Mouse (Mus musculus): ENCODE data around the gene Mindy1. TPM values are rescaled to one million over a fixed set of nuclear protein-coding genes. Genes with fewer than 3 reads are reported as not detected.
A peak's percentile ranks its signal among the peaks of the same experiment; 100 is the strongest.

Mindy1 gene
- polyA plus RNA-seq, 1 experiment, result 33.3 TPM

DNA sequence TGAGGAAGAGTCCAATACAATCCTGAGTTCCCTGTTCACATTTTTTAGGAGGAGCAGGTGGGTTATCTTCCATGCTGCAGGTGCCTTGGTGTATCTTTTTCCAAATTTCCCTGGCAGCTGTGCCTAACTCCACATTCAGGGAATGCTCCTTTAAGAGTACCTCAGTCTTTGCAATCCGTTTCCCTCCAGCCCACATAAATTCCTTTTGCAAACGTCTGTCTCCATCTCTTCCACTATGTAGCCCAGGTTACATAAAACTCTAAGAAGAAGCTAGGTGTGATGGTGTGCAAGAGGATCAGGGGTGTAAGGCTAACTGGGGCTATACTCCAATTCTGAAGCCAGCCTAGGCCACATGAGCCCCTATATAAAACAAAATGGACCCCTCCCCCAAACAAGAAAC lies 38.1 kb upstream of the Mindy1 start:
- Histone ChIP-seq H3K27me3 (ENCODE audit: control insufficient read depth, insufficient read depth, insufficient read length) (no peaks in the 10 kb centered on the region), H3K4me3 (no peak overlapping the region), H3ac (ENCODE audit: control insufficient read depth, insufficient read length) (no peak overlapping the region), H3K4me2 (ENCODE audit: low read depth) (no peak overlapping the region), H3K36me3 (ENCODE audit: control insufficient read depth, insufficient read depth) (peaks cover 7% of the 10 kb centered on the region), H3K79me2 (ENCODE audit: control insufficient read depth, insufficient read depth) (no peaks in the 10 kb centered on the region)
- TF ChIP-seq SRF (IDR thresholded peaks at IDR 0.05; ENCODE audit: control insufficient read depth, insufficient read length, low read depth) (no peak), CEBPB (IDR thresholded peaks at IDR 0.05; ENCODE audit: insufficient read depth, poor library complexity, severe bottlenecking) (no peak), POLR2AphosphoS2 (IDR thresholded peaks at IDR 0.05; ENCODE audit: insufficient read length, low read depth) (no peak), E2F4 (IDR thresholded peaks at IDR 0.05; ENCODE audit: insufficient read depth) (no peak), REST (IDR thresholded peaks at IDR 0.05; ENCODE audit: insufficient read depth, insufficient read length) (no peak), TCF12 (IDR thresholded peaks at IDR 0.05; ENCODE audit: insufficient read depth, poor library complexity, severe bottlenecking) (no peak), USF1 (IDR thresholded peaks at IDR 0.05; ENCODE audit: low read depth) (no peak), MYOD1 (IDR thresholded peaks at IDR 0.05; ENCODE audit: control insufficient read depth in 1 of 3, insufficient read length in 2 of 3, low read depth in 2 of 3) (no peak), MYOG (IDR thresholded peaks at IDR 0.05; ENCODE audit: control insufficient read depth in 1 of 3, insufficient read depth in 1 of 3, insufficient read length in 2 of 3, low read depth in 2 of 3) (no peak), MAX (IDR thresholded peaks at IDR 0.05; ENCODE audit: low read depth) (no peak), TCF3 (IDR thresholded peaks at IDR 0.05; ENCODE audit: insufficient read length, low read depth) (no peak), POLR2A (IDR thresholded peaks at IDR 0.05; ENCODE audit: insufficient read length, low read depth) (no peak)

DNA sequence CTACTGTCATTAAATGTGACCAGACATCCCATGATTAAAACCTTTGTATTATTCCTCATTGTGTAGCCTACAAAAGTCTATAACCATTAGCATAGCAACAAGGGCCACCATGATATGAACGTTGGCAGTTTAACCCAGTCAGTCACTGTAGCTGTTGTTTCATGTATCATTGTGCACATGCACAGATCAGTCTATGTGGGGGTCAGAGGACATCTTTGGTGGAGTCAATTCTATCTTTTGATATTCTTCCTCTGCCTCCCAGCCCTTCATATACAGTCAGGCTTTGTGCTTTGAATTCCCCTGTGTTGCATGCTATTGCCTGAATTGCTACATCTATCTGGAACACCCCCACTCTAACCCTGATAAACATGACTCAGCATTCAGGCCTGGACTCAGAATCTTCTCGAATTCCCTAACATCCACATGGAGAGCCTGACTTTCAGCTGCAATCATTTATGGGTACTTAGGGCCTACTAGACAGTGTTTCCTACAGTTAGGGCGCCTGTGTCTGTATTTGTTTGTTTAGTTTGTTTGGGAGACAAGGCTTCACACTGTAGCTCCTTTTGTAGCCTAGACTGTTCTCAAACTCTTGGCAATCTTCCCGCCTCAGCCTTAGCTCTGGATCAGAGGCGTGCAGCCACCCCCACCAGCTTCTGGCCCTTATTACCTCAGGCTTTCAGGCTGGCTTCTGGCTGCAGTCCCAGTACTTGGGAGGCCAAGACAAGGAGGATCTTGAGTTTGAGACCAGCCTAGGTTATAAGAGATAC lies 34.5 kb upstream of the Mindy1 start:
- no peak for TF ChIP-seq MAX (IDR thresholded peaks at IDR 0.05; ENCODE audit: low read depth)
- TF ChIP-seq REST (IDR thresholded peaks at IDR 0.05; ENCODE audit: insufficient read depth, insufficient read length), result no peak
- TF ChIP-seq MYOD1 (IDR thresholded peaks at IDR 0.05; ENCODE audit: control insufficient read depth in 1 of 3, insufficient read length in 2 of 3, low read depth in 2 of 3), result no peak
- TF ChIP-seq CEBPB (IDR thresholded peaks at IDR 0.05; ENCODE audit: insufficient read depth, poor library complexity, severe bottlenecking), result peak; percentile 84
- no peak for TF ChIP-seq E2F4 (IDR thresholded peaks at IDR 0.05; ENCODE audit: insufficient read depth)
- no peak overlapping the region for H3ac ChIP-seq (ENCODE audit: control insufficient read depth, insufficient read length)
- no peaks in the 10 kb centered on the region for H3K27me3 ChIP-seq (ENCODE audit: control insufficient read depth, insufficient read depth, insufficient read length)
- H3K4me2 ChIP-seq (ENCODE audit: low read depth), result no peak overlapping the region
- H3K36me3 ChIP-seq (ENCODE audit: control insufficient read depth, insufficient read depth), result peaks cover 5% of the 10 kb centered on the region
- no peak overlapping the region for H3K4me3 ChIP-seq
- no peaks in the 10 kb centered on the region for H3K79me2 ChIP-seq (ENCODE audit: control insufficient read depth, insufficient read depth)

DNA sequence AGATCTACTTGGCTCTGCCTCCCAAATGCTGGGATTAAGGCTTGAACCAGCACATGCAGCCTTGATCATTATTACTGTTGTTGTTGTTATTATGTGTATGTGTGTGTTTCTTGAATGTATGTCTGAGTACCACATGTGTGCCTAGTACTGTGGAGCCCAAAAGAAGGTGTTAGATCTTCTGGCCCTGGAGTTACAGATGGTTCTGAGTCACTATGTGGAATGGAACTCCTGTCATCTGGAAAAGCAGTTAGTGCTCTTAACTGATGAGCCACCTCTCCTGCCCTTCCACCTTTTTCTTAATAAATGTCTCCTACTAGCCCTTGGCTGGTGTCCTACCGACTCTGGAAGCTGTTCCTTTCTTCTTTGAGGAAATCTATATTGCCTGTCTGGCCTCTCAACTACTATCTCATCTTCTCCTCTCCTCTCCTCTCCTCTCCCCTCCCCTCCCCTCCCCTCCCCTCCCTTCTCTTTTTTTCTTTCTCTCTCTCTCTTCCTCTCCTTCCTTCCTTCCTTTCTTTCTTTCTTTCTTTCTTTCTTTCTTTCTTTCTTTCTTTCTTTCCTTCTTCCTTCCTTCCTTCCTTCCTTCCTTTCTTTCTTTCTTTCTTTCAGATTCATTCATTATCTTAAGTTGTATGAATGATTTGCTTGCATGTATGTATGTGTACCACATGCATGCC lies 33.3 kb upstream of the Mindy1 start:
- peaks cover 5% of the 10 kb centered on the region for H3K36me3 ChIP-seq (ENCODE audit: control insufficient read depth, insufficient read depth)
- H3ac ChIP-seq (ENCODE audit: control insufficient read depth, insufficient read length), result no peak overlapping the region
- no peaks in the 10 kb centered on the region for H3K27me3 ChIP-seq (ENCODE audit: control insufficient read depth, insufficient read depth, insufficient read length)
- H3K79me2 ChIP-seq (ENCODE audit: control insufficient read depth, insufficient read depth), result no peaks in the 10 kb centered on the region
- no peak overlapping the region for H3K4me3 ChIP-seq
- no peak overlapping the region for H3K4me2 ChIP-seq (ENCODE audit: low read depth)
- TF ChIP-seq POLR2AphosphoS2 (IDR thresholded peaks at IDR 0.05; ENCODE audit: insufficient read length, low read depth), result no peak
- no peak for TF ChIP-seq POLR2A (IDR thresholded peaks at IDR 0.05; ENCODE audit: insufficient read length, low read depth)
- no peak for TF ChIP-seq MAX (IDR thresholded peaks at IDR 0.05; ENCODE audit: low read depth)
- no peak for TF ChIP-seq TCF12 (IDR thresholded peaks at IDR 0.05; ENCODE audit: insufficient read depth, poor library complexity, severe bottlenecking)
- TF ChIP-seq MYOG (IDR thresholded peaks at IDR 0.05; ENCODE audit: control insufficient read depth in 1 of 3, insufficient read depth in 1 of 3, insufficient read length in 2 of 3, low read depth in 2 of 3), result no peak
- no peak for TF ChIP-seq TCF3 (IDR thresholded peaks at IDR 0.05; ENCODE audit: insufficient read length, low read depth)
- no peak for TF ChIP-seq CEBPB (IDR thresholded peaks at IDR 0.05; ENCODE audit: insufficient read depth, poor library complexity, severe bottlenecking)
- no peak for TF ChIP-seq E2F4 (IDR thresholded peaks at IDR 0.05; ENCODE audit: insufficient read depth)
- TF ChIP-seq USF1 (IDR thresholded peaks at IDR 0.05; ENCODE audit: low read depth), result no peak
- no peak for TF ChIP-seq SRF (IDR thresholded peaks at IDR 0.05; ENCODE audit: control insufficient read depth, insufficient read length, low read depth)
- no peak for TF ChIP-seq REST (IDR thresholded peaks at IDR 0.05; ENCODE audit: insufficient read depth, insufficient read length)
- TF ChIP-seq MYOD1 (IDR thresholded peaks at IDR 0.05; ENCODE audit: control insufficient read depth in 1 of 3, insufficient read length in 2 of 3, low read depth in 2 of 3), result no peak

DNA sequence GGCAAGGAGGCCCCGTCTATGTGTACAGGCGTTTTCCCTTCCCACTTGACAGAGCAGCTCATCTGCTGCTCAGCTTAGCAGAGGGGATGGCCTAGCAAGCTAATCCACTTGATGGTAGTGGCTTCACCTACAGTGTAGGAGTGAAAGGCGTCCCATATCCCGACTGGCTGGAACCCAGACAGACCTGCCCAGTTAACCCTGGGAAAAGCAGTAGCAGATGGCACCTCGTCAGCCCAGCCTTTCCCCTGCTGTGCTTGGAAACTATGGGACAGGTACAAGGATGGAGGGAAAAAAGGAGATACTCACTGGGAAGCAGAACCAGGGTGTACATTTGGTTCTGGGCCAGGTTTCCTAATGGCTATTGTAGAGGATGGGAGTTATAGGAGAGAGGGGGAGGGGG lies 30.8 kb upstream of the Mindy1 start:
- Histone ChIP-seq H3K36me3 (ENCODE audit: control insufficient read depth, insufficient read depth) (peaks cover 12% of the 10 kb centered on the region), H3K4me3 (no peak overlapping the region), H3K4me2 (ENCODE audit: low read depth) (no peak overlapping the region), H3K79me2 (ENCODE audit: control insufficient read depth, insufficient read depth) (no peaks in the 10 kb centered on the region), H3ac (ENCODE audit: control insufficient read depth, insufficient read length) (no peak overlapping the region), H3K27me3 (ENCODE audit: control insufficient read depth, insufficient read depth, insufficient read length) (no peaks in the 10 kb centered on the region)
- no peak for TF ChIP-seq CEBPB (IDR thresholded peaks at IDR 0.05; ENCODE audit: insufficient read depth, poor library complexity, severe bottlenecking)
- TF ChIP-seq MAX (IDR thresholded peaks at IDR 0.05; ENCODE audit: low read depth), result no peak
- no peak for TF ChIP-seq E2F4 (IDR thresholded peaks at IDR 0.05; ENCODE audit: insufficient read depth)
- no peak for TF ChIP-seq MYOG (IDR thresholded peaks at IDR 0.05; ENCODE audit: control insufficient read depth in 1 of 3, insufficient read depth in 1 of 3, insufficient read length in 2 of 3, low read depth in 2 of 3)
- no peak for TF ChIP-seq USF1 (IDR thresholded peaks at IDR 0.05; ENCODE audit: low read depth)
- TF ChIP-seq TCF3 (IDR thresholded peaks at IDR 0.05; ENCODE audit: insufficient read length, low read depth), result no peak
- no peak for TF ChIP-seq TCF12 (IDR thresholded peaks at IDR 0.05; ENCODE audit: insufficient read depth, poor library complexity, severe bottlenecking)
- no peak for TF ChIP-seq SRF (IDR thresholded peaks at IDR 0.05; ENCODE audit: control insufficient read depth, insufficient read length, low read depth)
- TF ChIP-seq MYOD1 (IDR thresholded peaks at IDR 0.05; ENCODE audit: control insufficient read depth in 1 of 3, insufficient read length in 2 of 3, low read depth in 2 of 3), result no peak
- TF ChIP-seq POLR2A (IDR thresholded peaks at IDR 0.05; ENCODE audit: insufficient read length, low read depth), result no peak
